In the genomic region with DNA sequence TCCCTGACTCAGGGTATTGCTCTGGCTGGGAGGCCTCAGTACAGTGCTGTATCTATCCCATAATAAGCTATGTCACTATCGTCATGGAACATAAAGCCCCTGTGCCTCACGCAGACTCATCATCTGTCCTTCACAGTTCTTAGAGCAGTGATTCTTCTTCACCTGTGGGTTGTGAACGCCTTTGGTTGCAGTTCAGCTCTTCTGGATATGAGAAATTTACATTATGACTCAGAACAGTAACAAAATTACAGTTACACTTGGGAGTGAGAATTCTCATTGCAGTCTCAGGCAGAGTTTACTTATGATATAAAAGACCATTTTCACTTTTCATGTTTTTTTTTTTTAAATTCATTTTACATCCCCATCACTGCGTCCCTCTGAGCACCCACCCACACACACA, we compare ENCODE assay signal across 17 mouse cellular contexts.
DNase-seq lines count a peak whose midpoint lies in the region; TF ChIP-seq lines count a peak whose summit lies in the region.
"Had no signal": no experiment of that assay in that cellular context is flagged by ENCODE, and none has a peak within 500 bp of the region (broad histone marks: within the 10 kb centered on the region; RNA-seq: fewer than 3 reads in every experiment).

No protein-coding gene starts in this region.

- TF ChIP-seq CTCF in left cerebral cortex, adult 2 months (IDR thresholded peaks at IDR 0.05) = no peak

- DNase-seq in left cerebral cortex, adult 2 months (ENCODE audit: extremely low spot score in 1 of 2, low spot score in 2 of 2) = no peak
- no peak for DNase-seq in left cerebral cortex, postnatal 14 days (ENCODE audit: low spot score in 2 of 2)
- peak; percentile 73 for DNase-seq in brain, adult 2 months (ENCODE audit: low read depth, low spot score)
- DNase-seq in layer of hippocampus, postnatal 10 days (ENCODE audit: low spot score in 2 of 2) = no peak
- no peak for DNase-seq in adrenal gland, postnatal 36 days
- DNase-seq: adrenal gland, adult 8-10 months; adrenal gland, postnatal 14 days; cerebellum, adult 11-12 months; cerebellum, adult 2 months; cerebellum, adult 9-10 months; cerebellum, postnatal 10 days; cerebellum, postnatal 25 days; forebrain, postnatal 0 days had no signal

- H3K4me3 ChIP-seq in left cerebral cortex, adult 2 months = no peak overlapping the region
- H3K4me3 ChIP-seq: embryonic facial prominence, embryonic 10.5 days; embryonic facial prominence, embryonic 12.5 days; forebrain, embryonic 13.5 days; forebrain, embryonic 15.5 days had no signal

- intact Hi-C loops in left cerebral cortex, adult 2 months (cut with DNase I) = loop anchor here (5.0 to 10.0 kb wide), 3 partner anchors 335 to 627 kb away; no protein-coding TSS in a partner anchor
- intact Hi-C loops in left cerebral cortex, postnatal 14 days (cut with DNase I) = loop anchor here (10.0 kb wide), 1 partner anchor 613 kb away; no protein-coding TSS in a partner anchor

- H3K27ac ChIP-seq in left cerebral cortex, adult 2 months = peak overlapping the region; percentile 45; the same call in 1 of the 2 replicates
- H3K27ac ChIP-seq: embryonic facial prominence, embryonic 10.5 days; embryonic facial prominence, embryonic 12.5 days; forebrain, embryonic 13.5 days; forebrain, embryonic 15.5 days had no signal
